Mouse (Mus musculus): ENCODE results near the gene Tcf19.
A peak's percentile ranks its signal among the peaks of the same experiment; 100 is the strongest.

Gene Tcf19

DNA sequence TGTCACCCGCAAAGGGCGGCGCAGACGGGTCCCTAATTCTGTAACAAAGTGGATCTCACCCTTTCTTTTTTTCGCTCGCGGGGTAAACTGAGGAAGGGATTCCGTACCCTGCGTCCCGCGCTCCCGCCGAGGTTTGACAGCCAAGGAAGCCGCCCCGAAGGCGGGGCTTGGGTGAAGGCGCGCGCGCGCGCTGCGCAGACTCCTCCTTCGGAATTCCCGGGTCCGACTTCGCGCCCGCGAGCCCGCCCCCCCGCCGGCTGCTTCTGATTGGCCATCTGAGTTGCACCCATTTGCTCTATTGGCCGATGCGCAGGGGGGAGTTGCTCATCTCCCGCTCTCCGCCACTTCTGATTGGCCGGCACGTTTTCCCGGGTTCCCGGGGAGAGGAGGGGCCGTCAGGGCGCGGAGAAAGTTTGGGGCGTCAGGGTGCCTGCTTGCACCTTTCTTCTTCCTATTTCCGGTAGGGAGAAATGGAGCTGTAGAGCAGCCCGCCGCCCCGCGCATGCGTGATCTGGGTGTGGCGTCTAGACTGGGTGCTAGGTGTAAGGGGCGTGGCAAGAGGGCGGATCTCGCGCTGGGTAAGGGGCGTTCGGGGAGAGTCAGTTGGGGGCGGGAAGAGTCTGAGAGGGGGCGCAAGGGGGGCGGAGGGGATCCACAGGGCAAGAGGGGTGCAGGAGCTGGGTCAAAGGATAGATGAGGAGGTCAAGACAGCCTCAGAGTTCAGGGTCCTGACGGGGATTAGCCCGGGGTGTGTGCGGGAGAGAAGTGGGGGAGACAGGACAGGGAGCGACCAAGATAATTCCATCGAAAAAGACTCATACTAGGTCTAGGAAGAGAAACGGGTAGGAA is at the start of gene Tcf19, which contains the start of gene Cchcr1:
Tcf19 (minus strand) TSS at position 173 of the 849 bp plus-strand sequence.
Cchcr1 (plus strand) TSS at position 449 of the 849 bp plus-strand sequence.
- peak; percentile 98 for DNase-seq (ENCODE audit: low spot score)

DNA sequence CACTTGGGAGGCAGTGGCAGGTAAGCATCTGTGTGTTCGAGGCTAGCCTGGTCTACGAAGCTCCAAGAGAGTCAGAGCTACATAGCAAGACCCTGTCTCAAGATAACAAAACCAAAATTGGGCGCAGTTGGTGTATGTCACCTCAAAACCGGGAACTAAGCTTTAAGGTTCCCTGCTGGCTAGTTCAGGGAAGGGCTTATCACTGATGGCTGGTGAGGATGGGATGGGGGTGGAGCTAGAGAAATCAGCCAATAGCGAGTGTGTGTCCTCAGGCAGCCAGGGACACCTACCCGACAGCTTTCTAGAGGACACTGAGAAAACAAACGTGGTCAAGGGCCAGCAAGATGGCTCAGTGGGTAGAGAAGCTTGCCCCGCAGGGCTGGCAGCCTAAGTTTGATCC is 41.6 kb upstream of the Tcf19 start:
- DNase-seq (ENCODE audit: low spot score) = no peak

DNA sequence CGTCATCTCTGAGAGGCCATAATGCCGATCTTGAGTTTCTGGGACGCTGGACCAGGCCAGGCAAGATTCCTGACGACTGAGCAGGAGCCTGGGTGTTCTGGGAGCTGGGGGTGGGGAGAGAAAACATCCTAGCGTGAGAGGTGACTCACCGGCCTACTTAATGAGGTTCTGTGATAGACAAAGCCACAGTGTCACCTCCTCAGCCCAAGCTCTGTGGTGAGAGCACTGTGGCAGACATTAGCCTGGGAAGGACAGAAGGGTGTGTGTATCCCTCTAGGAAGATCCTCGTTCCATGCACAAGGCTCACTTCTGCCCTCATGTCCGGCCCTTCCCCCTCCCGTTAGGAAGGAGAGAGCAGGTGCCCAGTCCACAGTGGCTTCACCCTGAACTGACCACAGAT is 40.7 kb upstream of the Tcf19 start:
- DNase-seq (ENCODE audit: low spot score) = peak; percentile 45

DNA sequence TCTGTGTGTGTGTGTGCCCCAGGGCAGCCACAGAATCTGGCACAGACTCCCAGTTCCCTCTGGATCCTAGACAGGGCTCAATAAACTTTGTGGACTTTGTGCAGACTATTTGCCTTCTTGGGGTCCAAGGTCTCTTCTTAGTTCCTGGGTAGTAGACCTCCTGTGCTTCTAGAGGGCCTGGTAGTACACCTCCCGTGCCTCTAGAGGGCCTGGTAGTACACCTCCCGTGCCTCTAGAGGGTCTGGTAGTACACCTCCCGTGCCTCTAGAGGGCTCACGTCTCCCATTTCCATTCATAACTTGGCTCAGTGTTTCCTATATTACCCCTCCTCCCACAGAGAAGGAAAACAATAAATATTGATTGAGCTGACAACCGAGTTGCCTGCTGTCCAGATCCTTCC is 40.2 kb upstream of the Tcf19 start:
- DNase-seq (ENCODE audit: low spot score) = peak; percentile 77

DNA sequence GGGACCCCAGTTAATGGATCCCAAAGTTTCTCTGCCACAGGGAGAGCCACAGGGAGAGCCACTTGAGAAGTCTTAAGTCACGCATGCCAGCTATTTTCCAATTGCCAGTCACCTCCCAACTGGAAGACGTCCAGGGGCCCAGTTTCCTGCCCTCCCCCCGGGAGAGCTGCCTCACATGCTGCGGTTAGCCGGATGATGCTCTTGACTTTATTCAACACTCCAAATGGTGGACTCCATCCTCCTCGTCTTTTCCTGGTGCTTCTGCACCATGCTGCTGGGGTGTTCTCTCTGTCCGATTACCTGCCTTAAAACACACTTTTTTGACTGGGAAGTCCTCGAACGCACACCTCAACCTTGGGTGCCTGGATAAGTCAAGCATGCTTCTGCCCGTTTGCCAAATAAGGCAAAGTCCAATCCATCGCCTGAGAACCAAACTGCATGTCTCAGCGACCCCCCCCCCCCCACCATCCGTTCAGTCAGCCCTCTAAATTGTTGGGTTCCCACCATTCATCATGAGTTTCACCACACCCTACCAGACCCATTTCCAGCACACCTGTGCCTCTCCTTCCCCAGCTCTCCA is 39.7 kb upstream of the Tcf19 start:
- no peak for DNase-seq (ENCODE audit: low spot score)

DNA sequence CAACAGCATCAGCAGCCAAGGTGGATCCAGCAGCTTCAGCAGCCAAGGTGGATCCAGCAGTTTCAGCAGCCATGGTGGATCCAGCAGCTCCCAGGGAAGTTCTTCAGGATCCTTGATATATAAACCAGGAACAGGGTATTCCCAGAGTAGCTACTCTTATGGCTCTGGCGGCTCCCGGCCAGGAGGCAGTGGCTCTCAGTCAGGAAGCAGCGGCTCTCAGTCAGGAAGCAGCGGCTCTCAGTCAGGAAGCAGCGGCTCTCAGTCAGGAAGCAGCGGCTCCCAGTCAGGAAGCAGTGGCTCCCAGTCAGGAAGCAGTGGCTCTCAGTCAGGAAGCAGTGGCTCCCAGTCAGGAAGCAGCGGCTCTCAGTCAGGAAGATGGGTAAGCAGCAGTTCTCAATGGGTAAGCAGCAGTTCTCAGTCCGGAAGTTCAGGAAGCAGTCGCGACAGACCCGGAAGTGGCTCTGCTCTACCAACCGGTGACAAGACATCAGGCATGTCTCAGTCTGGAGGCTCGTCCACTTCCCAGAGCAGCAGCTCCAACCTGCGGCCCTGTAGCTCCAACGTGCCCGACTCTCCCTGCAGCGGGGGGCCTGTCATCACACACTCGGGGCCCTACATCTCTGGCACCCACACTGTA is 38.3 kb upstream of the Tcf19 start:
- no peak for DNase-seq (ENCODE audit: low spot score)

DNA sequence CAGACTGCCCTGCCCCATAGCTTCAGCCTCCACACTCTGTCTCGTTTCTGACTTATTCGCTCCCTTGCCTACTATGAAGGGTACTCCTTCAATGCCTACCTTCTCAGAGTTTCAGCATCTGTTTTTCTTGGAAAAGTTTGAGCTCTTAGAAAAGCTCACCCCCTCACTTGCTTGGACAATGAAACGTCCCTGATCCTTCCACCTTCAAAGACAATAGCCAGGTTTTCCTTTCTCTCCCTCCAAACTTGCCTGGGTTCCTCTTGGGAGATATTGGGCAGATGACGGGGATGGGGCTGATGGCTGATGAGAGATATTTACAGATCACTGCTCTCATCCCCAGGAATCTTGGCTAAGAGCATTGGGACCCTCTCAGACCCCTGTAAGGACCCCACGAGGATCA is 37.7 kb upstream of the Tcf19 start:
- no peak for DNase-seq (ENCODE audit: low spot score)

DNA sequence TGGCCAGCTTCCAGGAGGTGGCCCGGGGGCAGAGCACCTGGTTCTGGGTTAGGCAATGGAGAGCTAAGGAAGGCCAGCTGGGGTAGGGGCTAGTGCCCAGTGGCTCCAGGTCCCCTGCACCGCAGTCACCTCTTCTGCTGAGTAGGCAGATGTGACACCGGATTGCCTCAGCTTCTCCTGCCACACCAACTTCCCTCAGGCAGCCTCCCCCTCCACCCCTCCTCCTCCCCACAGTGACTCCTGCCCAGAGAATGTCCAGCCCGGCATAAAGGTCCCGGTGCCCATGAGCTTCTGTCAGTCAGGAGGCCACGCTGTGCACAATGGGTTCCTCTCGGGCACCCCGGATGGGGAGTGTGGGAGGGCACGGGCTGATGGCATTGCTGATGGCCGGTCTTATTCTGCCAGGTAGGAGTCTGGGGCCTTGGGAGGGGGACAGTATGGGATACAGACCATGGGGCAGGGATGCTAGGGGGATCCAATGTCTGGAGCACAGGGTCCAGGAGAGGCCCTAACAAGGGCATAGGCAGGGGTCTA is 35.3 kb upstream of the Tcf19 start, which contains the start of gene Cdsn:
Cdsn (plus strand) TSS at position 248 of the 534 bp plus-strand sequence.
- no peak for DNase-seq (ENCODE audit: low spot score)

DNA sequence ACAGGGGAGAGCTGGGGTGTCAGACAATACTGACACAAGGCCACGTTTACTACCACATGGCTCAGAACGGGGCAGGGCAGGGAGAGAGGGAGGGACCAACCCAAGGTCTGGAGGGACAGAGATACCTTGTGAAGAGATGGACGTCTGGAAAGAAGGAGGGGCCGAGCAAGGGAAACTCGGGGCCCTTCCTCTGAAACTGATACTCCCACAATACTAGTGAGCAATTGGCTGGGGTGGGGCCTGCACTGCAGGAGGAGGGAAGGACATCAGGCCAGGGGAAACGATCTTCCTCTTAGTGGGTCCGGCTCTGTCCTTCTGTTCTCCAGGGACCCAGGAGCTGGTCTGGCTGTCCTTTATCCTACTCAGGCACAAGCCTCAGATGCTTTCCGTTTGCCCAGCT is 34.2 kb upstream of the Tcf19 start:
- DNase-seq (ENCODE audit: low spot score) = no peak

DNA sequence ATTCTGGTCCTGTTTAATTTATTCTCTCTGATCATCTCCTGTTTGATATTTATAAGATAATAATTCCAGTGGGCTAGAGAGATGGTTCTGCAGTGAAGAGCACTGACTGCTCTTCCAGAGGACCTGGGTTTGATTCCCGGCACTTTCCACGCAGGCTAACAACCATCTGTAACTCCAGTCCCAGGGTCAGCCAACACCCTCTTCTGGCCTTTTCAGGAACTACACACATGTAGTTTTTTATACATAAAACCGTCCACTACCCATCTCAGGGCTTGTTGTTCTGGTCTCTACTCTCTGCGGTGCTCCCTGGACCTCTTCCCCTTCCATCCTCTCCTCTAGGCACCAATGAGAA is 33.5 kb upstream of the Tcf19 start:
- no peak for DNase-seq (ENCODE audit: low spot score)

DNA sequence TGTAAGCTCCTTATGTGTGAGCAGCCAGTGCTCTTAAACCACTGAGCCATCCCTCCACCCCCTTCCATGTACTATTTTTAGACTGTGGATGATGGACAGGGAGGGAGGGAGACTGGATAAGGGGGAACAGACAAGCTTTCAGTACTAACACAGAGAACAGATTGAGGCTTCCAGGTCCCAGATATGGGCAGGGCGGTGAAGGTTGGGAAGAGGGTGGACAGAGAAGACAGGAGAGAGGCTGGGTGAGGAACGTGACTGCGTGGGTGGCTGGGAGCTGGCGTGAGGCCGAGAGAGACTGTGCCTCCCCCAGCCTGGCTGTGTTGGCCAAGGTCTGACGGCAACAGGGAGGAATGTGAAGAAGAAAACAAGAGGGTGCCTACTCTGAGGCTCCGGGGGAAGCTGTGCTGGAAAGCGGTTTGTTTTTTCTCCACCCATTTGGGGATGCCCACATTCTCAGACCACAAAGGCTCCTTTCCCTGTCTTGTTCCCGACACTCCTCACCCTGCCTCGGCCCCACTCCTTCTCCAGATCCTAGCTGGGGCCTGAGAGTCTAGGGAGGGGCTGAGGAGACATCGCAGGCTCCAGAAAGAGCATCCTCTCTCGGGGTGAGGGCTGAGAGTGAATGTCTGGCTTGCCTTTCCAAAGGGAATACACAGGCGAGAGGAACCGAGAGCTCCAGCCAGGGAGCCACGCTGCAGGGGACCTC is 33.0 kb upstream of the Tcf19 start:
- DNase-seq (ENCODE audit: low spot score) = peak; percentile 85

DNA sequence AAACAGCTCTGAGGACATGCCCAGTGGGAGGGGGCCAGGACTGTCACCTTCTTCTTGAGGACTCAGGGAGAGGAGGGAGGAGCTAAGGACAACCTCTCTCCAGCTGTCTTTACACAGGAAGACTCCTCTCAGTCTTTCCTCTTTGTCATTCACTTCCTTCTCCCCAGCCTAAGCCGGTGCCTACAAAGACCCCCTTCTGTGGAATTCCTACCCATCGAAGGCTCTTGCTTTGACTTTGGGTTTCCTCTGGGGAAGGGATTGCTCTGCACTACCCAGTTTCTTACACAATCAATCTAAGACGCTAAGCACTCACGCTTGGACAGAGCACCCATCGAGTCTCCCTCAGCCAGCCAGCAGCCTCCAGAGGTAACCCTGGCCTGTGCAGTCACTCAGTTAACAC is 32.0 kb upstream of the Tcf19 start:
- no peak for DNase-seq (ENCODE audit: low spot score)

DNA sequence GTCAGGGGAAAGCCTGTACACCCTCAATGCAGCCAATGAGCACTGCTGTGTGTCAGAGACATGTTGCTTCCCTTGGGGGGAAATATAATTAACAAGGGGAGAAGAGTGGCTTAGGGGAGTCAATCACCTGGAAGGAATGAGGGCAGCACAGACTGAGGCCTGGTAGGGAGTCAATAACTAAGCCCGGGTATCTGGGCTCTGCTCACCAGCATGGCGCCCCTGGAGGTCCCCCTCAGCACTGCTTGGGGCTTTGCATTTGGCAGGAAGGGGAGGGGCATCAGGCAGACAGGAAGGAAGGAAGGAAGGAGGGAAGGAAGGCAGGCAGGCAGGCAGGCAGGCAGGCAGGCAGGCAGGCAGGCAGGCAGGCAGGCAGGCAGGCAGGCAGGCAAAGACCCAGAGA is 30.8 kb upstream of the Tcf19 start:
- DNase-seq (ENCODE audit: low spot score) = no peak

DNA sequence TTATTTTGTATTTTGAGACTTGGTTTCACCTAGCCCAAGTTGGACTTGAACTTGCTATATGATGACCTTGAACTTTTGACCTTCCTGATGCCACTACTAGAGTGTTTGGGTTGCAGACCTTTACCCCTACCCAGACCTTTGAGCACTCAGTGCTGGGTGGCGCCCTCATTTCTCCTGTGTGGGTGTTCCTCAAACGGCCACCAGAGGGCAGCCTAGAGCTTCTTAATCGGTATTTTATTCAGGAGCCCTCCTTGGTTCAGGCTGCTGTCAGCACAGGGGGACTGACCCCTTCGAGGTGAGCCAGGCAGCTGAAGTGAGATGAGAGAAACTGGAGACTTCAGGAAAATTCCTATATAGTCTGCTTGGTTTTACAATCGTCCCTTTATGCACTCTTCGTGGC is 28.1 kb upstream of the Tcf19 start:
- peak; percentile 53 for DNase-seq (ENCODE audit: low spot score)

DNA sequence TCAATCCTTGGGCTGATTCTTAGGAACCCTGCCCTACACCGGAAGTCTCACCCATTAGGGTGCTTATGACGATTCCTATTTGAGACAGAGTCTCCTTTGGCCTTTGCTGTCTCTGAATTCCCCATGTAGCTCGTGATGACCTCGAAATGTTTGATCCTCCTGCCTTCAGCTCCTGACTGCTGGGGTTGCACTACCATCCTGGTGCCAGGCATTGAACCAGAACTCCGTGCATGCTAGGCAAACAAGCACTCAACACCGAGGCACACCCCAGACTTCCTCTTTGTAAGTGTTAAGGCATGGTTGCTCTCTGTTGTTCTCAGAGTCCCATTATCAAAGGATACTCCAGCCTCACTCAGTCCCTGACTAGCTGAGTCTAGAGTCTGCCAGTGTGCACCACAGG is 27.4 kb upstream of the Tcf19 start:
- DNase-seq (ENCODE audit: low spot score) = no peak

DNA sequence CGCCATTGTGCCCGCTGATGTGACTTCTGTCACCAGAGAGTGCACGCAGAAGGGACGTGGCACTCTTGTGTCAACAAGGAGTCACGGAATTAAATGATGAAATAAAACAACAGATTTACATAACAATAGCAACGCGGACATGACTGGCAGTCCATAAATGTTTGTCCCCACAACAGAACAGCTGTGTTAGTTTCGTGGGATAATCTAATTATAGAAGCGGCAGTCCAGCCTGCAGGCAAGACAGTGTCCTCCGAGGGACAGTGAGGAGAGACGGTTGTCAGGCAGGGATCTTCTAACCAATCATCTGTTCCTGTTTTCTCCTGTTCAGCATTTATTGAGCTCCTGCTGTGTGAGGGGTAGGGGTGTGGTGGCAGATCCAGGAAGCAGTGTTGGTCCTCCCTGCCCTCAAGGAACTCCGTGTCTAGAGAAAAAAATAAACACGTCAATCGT is 26.8 kb upstream of the Tcf19 start:
- DNase-seq (ENCODE audit: low spot score) = no peak

DNA sequence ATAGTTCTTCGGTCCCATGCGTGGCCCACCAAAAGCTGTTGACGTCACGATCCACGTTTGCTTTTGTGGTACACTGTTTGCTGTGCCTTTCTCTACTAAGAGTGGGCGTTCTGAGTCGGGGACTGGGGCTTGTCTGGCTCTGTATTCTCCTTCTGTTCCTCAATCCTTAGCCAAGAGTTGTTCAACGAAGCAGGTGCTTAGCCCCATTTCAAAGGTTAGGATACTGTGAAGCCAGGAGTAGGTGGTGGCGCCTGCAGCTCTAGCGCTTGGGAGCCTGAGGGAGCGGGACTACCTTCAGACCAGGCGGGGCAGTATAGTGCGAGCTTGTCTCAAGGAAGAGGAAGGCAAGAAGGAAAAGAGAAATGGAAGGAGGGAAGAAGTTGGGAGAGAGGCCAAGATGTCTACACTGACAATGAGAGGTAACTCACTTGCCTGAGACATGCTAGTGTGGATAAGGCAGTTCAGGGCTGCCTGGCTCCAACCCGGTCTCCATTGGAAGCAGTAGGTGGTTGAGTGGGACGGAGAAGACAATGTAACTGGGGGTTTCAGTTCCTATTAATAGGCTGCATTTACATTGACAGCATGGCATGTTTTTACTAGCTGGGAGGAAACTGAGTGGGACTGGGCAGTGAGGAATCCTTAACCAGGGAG is 26.3 kb upstream of the Tcf19 start:
- DNase-seq (ENCODE audit: low spot score) = no peak

DNA sequence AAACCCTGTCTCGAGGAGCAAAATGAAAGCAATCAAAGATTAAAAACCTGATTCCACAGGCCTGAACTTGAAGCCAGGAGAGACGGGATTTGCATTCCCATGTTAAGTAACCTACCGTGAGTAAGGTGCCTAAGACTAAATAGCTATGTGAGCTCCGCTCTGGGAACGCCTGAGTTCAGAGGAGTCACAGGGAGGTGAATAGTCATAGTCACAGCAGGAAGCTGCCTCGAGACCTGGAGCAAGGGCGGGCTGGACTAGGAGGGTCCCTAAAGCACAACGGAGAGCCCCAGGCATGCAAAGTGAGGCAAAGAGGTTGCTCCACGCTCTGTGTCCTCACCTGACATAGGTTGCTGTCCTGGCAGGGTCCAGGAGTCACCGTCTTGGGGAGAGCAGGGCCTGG is 22.9 kb upstream of the Tcf19 start:
- no peak for DNase-seq (ENCODE audit: low spot score)

DNA sequence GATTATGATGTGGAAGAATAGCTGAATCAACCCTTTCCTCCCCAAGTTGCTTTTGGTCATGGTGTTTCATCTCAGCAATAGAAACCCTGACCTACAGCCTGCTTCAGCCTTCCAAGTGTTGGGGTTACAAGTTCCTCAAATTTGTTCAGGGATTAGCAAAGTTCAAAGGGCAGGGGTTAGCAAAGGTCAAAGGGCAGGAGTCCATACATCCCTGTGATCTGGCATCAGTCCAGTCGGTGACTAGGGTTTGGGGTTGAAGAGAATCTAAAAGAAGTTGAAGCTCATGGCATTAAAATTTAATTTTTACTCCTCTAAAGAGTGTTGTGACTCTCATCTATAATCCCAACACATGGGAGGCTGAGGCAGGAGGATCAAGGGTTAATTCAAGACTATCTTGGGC is 21.9 kb upstream of the Tcf19 start:
- no peak for DNase-seq (ENCODE audit: low spot score)

DNA sequence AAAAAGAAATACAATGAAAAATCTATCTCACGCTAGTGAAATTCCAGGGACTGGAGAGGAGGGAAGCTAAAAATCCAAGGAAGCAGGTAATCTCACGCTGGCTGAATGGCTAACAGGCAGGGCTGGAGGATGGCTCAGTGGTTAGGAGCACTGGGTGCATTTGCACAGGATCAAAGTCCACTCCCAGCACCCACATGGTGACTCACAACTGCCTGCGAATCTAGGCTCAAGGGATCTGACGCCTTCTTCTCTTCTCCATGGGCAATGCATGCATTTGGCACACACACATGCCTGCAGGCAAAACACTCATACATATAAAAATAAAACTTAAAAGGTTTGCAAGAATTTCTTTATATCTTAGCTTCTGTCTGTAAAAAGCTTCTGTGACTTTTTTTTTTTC is 20.8 kb upstream of the Tcf19 start:
- DNase-seq (ENCODE audit: low spot score) = no peak

DNA sequence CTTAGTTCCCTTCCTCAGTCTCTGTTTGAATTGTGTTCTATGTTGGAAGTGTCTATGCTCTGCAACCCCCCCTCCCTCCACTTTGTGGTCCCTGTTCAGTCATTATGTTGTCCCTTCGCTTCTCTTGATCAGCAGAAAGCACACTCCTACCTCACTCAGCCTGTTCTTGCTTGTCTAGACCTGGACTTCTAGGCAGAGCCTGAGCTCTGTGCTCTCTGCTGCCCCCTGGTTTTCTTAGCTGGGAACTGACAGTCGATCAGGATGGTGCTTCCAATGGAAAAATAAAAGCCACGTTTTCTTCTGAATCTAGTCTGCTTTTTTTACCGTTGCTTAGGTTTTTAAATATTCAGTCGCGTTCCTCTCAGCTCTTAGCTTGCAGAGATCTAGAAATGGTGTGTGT is 17.7 kb upstream of the Tcf19 start:
- DNase-seq (ENCODE audit: low spot score) = peak; percentile 86

DNA sequence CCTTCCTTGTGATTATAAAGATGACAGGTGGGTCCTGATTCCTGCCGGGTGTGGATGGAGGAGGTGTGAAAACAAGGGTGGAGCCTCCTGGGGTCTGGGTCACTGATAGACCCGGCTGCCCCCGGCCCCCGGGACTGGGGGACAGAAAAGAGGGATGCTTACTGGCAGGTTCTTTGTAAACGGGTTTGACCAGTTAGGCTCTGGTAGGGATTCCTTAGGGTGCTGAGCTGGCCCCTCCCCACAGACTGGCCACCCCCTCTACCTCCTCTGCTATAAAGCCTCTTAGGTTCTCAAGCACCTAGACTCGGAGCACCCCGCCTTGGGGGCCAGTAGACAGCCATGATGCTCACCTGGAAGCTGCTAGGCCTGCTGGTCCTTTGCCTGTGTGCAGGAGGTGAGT is 16.3 kb upstream of the Tcf19 start, which contains the start of gene Psors1c2:
Psors1c2 (plus strand) TSS at position 301 of the 400 bp plus-strand sequence.
- no peak for DNase-seq (ENCODE audit: low spot score)
